Mouse (Mus musculus): ENCODE results near the gene Lrrk1.
"Not testable (repeated sequence)": the region's sequence is repeated elsewhere in the genome, so short reads cannot be mapped to it uniquely, and the experiment has no call there.

Lrrk1 gene

DNA sequence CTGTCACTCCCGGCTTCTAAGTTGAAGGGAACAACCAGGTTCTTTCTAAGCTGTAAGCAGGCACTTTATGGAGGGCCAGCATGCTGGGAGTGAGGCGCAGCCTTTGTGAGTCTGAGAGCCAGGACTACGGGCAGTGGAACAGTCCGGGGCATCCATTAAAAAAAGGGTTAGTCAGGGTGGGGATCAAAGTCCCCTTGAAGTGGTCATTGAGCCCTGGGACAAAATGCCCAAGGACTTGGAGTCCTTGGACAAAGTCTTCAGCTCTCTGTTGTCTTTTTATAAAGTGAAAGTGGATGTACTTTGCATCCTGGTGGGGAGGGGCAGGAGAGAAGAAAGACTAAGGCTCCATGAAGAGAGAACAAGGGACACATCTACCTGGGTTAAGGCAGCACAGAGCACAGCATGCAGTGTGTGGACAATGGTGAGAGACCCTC lies 168.3 kb downstream of the Lrrk1 start:
- no peak for DNase-seq

GRCm38 (mm10) chr7:66219028-66219793 lies 168.9 kb downstream of the Lrrk1 start:
- DNase-seq = no peak

- peak; percentile 63 to 74 for DNase-seq
Measured at GRCm38 (mm10) chr7:66218193-66219014, 169.7 kb downstream of the Lrrk1 start.

DNA sequence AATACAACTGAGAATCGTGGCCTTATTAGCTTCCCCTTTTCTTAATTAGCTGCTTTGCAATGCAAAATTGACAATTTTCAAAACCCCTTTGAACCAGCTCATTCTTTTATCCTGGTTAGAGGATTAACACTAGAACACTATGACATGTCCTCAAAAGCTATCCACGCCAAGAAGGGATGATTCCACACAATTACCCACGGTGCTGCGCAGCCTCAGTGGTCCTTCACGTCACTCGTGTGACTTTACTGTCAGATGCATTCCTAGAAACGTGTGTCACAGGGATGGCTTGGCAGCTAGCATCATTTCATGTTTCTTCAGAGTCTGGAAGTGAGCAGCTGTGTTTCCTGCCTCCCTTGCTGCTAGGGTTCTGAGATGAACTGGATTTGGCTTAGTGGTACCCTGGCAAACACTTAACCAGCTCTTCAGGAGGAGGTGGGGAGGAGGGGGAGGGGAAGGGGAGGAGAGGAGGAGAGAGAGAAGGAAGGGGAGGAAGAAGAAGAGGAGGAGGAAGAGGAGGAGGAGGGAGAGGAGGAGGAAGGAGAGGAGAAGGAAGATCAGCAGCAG lies 170.5 kb downstream of the Lrrk1 start:
- no peak for DNase-seq

GRCm38 (mm10) chr7:66217011-66217410 lies 171.1 kb downstream of the Lrrk1 start:
- no peak for DNase-seq

DNA sequence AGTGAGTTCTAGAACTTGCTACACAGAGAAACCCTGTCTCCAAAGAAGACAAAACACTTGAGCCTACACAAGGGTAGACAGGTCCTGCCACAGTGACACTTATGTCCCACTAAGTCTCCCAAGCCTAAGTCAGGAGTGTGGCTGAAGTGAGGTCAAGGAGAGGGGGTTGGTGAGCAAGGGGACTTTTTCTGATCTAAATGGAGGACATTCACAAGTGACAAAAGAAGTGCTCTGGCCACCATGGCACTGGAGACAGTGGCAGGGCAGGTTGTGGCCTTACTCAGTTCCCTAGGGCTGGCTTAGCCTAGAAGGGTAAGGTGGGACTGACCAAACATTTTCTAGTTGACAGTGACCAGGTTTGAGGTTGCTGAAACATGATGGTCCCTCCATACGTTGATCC lies 172.2 kb downstream of the Lrrk1 start:
- DNase-seq = no peak

- DNase-seq = no peak
Measured at GRCm38 (mm10) chr7:66214477-66214876, 173.7 kb downstream of the Lrrk1 start.

DNA sequence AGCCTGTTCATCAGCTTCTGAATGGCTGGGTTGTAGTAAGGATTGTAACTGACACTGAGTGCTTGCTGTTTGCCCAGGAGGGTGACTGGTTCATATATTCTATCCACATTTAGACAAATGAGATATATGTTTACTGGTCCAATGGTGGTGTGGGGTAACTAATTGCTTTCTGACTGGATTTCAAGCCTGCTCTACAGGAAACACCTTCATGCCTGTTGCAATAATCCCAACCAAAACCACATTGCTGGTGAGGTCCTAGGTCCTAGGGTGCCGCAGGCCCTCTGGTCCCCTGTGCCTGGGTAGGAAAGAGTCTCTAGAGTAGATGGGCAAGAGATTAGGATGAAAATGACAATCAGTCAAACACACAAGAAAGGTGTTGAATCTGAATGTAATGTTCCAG lies 175.3 kb downstream of the Lrrk1 start:
- DNase-seq = no peak

DNA sequence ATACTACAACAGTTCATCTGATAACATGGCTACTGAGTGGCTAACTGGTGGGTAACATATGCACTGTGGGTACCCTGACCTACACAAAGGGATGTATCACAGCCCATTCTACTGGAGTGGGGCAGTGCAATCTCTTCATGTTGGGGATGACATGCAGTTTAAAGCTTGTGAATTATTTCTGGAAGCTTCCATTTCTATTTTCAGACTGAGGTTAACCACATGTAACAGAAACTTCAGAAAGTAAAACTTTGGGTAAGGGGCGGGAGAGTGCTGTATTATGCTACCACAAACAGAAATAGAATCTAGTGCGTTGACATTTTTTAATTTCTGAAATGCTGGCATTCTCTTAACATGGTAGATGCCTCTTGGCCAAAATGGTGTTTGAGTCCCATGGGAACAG lies 178.2 kb downstream of the Lrrk1 start:
- DNase-seq = no peak

DNA sequence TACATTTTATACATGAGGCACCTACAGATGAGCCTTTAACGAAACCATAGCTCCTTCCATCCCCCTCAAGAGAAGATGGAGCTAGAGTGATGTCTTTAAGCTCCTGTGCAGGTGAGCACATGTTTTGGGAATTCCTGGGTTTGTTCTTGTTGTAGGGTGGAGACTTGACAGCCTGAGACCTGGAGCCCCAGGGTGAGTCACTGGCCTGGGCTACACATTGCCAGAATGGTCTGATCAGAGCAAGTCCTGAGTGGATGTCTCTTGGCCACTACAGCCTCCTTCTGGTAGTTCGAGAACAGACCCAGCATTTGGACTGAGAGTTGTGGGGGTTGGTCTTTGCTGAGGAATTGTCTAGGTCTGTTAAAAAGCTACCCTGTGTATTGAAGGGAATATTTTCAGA lies 186.5 kb downstream of the Lrrk1 start:
- no peak for DNase-seq

DNA sequence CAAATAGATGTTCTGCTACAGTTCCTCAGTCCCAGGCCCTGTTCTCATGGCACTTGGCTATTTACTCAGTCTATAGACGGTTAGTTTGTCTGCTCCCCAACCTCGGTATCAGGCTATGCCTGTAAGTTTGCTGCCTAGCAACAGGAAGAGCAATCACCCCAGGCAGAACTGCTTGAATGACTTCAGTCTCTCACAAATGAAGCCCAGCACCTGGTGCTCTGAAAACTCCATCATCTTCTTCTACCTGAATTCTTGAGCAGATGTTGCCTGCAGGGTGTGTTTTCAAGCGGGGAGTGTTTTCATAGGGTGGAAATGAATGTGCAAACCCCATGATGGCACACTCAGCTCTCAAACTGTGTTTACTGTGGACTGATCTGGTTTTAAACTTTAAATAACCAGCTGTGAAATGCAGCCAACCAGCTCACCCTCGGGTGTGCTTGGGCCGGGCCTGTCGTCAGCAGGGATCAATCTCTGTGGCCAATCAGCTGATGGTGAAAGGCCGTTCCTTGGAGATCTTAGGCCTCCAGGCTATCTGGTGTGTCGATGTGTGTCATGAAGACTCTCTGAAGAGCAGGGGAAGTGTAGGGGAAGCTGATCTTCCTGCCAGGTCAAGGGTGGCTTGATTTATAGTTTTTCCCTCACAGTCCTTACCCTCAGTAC lies 187.2 kb downstream of the Lrrk1 start:
- DNase-seq = no peak

DNA sequence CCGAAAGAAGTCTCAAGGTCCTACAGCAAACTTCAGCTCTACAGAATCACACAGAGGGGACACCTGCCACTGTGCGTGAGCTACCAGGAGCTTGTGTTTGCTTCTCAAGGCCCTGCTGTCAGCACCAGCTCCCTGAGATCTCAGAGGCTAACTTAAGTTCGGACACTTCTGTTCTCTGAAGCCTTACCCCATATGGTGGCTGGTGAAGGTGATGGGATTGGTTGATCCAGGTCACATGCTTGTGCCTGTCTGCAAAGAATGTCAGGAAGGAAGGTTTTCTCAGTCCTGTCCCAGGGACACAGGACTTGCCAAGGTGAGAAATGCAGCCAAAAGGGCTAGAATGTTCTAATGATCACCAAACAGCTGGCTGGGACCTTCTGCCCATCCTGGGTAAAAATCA lies 187.8 kb downstream of the Lrrk1 start:
- no peak for DNase-seq

DNA sequence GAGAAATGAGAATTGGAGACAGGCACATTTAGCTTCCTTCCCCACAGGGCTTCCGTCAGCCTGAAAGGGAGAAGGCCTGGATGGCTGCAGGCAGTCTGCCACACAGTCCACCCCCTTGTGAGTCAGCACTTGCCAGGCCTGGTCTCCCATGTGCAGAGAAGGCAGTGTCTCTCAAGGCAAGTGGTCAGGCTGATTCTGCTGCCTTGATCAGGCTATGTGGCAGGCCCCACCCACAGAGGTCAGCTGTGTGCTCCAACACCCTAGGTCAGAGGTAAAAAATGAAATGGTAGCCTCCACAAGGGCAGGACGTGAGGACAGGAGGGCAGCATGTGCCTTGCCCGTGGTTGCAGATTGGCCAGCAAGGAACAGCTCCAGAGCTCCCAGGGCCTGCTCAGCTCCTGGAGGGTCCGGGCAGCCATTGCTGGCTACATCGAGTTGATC lies 188.7 kb downstream of the Lrrk1 start:
- DNase-seq = no peak

- no peak for DNase-seq
Measured at GRCm38 (mm10) chr7:66198416-66198815, 189.7 kb downstream of the Lrrk1 start.

DNA sequence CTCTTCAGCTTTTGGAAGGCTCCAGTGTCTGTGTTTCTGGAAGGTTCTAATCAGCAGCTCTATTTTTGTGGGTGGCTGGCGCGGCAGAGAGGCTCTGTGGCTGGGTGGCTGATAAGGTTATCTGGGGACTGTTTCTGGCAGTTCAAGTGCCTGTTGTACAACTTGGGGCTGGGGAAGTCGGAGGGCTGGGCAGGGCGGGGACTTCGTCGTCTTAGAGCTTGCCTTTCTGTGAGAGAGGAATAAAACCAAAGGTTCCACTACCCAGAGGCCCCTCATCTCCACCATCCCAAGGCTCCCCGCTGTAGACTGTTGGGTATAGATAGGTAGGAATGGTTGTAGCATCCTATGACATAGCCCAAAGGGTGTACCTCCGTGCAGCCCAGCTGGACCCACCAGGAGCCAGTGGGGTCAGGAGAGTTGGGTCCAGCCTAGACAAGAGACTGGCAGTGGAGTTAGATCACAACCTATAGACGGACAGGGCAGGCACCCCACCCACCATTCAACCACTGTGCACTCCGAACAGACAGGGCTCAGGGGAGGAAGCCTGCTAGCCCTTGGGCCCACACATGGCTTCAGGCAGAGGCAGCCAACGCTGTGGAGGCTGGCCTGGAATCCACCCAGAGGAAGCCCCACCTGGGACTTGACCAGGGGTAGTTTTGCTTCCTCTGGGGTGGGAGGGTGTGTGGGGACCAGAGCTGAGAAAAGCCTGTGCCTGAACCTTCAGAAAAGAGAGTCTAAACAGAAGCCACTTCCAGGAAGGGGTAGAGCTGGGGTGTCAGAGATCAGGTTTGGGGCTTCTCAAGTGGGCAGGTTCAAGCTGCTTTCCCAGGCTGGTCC lies 191.3 kb downstream of the Lrrk1 start:
- DNase-seq = no peak

DNA sequence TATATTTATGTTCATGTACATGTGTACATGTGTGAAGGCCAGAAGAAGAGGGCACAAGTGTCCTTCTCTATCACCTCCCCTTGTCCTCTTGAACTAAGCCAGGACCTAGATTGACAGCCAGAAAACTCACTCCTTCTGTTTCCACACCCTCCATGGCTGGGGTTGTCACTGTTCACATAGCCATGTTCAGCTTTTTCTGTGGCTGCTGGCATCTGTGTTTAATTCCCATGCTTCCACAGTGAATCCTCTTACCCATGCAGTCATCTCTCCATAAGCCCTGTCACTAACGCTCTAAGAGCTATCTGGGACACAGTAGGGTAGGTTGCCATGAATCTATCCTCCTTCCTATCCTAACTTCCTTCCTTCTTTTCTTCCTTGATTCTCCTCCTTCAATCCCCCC lies 192.3 kb downstream of the Lrrk1 start:
- no peak for DNase-seq

GRCm38 (mm10) chr7:66194511-66194910 lies 193.6 kb downstream of the Lrrk1 start:
- DNase-seq = no peak

- DNase-seq = not testable (repeated sequence)
Measured at GRCm38 (mm10) chr7:66190385-66190784, 197.8 kb downstream of the Lrrk1 start.

DNA sequence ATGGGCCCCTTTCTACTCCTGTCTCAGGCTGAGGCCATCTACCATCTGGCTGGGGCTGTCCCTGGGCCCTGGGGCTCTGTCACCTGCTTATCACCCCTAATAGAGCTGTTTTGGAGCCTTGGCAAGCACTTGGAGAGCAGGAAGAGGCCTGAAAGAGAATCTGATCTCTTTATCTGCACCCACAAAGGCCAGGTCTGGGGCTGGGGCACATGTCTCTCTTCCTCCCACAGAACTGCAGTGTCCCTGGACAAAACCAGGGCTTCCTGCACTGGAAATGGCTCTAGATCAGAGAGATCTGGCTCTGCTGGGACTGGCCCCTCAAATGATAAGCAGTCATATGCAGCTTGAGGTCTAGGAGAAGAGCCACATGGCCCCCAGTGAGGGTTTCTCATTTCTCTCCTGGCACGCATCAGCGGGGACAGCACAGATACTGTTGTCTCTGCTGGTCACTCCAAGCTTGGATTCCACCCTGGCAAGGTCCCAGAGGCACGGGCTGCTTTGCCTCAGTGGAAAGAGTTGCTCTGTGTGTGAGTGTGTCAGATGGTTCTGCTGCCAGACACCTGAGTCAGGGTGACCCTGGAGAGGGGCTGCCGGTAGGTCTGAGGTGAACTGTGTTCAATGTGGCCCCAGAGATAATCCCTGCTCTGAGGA lies 200.4 kb downstream of the Lrrk1 start:
- no peak for DNase-seq

DNA sequence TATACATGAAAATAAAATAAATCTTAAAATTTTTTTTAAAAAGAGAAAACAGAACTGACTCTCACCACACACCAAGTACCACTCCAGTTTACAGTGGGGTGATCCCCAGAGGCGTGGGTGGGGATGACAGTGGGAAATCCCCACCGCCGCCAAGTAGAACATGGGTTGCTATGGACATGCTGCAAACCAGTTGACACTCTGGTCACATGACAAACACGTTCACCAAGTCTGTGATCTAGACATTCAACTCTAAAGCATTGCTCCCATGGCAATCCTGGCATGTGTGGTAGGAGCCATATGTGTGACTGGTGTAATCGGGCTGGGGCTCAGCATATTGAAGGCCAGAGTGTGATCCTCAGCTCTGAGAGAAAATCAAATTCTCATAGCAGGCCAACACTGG lies 202.8 kb downstream of the Lrrk1 start:
- no peak for DNase-seq

- no peak for DNase-seq
Measured at GRCm38 (mm10) chr7:66184026-66184425, 204.1 kb downstream of the Lrrk1 start.

GRCm38 (mm10) chr7:66183404-66183803 lies 204.7 kb downstream of the Lrrk1 start:
- no peak for DNase-seq
